Mouse (Mus musculus): ENCODE data around the gene Armh3.

Armh3 gene

DNA sequence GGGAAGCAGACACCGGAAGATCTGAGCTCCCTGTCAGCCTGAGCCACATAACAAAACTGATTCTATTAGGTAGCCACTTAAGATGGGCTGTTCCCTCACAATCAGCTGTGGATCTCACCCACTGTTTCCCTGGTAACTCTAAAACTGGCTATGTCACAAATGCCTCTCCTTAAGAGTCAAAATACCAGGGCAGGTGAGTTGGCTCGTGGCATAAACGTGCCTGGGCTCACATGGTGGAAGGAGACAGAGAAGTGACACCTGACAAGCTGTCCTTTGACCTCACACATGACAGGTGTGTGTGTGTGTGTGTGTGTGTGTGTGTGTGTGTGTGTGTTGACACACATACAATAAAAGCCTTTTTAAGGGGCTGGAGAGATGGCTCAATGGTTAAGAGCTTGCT, 210.8 kb downstream of the Armh3 start:
- DNase-seq (ENCODE audit: low spot score) = no peak

DNA sequence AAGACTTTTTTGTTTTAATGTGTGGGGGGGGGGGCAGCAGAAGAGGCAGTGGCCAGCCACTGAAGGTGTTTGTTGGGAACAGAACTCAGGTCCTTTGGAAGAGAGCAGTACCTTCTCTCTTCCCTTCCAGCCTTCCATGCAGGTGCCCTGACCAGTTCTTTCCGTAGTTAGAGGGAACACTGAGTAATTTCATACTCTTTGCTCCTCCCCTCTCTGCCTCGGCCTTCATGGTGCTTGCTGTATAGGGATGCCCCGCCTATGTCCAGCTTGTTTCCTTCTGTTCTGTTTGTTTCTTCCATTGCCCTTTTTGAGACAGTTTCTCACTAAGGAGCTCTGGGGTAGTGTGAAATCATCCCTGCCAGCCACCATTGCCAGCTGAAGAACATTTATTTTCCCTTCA, 212.8 kb downstream of the Armh3 start:
- peak; percentile 24 for DNase-seq (ENCODE audit: low spot score)

DNA sequence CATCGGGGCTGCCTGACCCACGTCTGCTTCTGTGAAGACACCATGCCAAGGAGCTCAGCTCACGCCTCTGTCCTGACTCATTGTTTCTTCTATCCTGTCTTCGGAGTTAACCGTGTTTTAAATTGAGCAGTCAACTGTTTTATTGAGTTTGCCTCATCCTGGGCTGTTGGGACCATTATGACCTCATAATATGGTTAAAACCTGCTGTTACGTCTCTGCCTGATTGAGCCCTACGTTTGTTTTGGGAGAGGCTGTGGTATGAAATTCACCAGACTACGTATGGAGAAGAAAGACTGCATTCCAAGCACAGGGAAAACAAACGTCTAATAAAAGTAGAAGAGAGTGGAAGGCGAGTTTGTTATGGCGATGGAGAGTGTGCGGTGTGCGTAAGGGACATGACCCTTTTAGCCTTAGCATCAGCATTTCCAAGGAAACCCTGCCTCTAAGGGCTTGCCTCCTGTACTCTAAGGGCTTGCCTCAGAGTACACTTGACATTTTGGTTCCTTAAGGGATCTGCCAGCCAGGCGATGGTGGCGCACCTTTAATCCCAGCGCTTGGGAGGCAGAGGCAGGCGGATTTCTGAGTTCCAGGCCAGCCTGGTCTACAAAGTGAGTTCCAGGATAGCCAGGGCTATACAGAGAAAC, 214.2 kb downstream of the Armh3 start:
- DNase-seq (ENCODE audit: low spot score) = no peak

DNA sequence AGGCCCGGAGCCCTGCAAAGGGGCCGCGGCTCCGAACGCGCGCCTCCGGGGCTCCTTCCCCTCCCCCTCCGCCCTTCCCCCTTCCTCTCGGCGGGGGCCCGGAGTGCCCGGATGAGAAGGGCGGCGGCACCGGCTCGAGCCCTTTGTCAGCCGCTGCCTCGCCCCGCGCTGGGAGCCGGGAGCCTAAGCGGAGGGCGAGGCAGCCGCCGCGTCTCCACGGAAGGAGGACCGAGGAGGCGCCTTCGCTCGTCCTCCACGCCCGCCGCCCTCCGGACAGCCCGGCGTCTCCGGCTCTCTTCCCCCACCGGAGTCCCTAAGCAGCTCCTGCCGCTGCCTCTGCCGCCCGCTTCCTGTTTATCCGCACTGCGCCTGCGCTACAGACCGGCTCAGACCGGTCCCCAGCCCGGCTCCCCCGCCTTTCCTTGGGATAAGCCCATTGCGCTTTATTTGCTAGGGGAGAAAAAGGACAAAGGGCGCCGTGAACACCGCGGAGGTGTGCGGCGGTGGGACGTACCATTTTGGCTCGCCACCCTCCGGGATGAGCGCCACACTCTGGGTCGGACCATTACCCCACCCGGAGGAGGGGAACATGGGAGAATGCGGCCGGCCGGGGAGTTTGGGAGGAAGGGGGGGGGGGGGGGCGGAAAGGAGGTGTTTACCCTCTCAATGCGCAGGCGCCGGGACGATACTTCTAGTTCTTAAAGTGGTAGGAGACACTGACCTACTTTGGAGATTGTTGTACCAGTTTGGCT, 214.9 kb downstream of the Armh3 start, which contains the start of gene Mgea5:
Gene Mgea5, minus strand, starts transcription at position 657 of the 752 bp plus-strand sequence.
- peak; percentile 98 for DNase-seq (ENCODE audit: low spot score)

DNA sequence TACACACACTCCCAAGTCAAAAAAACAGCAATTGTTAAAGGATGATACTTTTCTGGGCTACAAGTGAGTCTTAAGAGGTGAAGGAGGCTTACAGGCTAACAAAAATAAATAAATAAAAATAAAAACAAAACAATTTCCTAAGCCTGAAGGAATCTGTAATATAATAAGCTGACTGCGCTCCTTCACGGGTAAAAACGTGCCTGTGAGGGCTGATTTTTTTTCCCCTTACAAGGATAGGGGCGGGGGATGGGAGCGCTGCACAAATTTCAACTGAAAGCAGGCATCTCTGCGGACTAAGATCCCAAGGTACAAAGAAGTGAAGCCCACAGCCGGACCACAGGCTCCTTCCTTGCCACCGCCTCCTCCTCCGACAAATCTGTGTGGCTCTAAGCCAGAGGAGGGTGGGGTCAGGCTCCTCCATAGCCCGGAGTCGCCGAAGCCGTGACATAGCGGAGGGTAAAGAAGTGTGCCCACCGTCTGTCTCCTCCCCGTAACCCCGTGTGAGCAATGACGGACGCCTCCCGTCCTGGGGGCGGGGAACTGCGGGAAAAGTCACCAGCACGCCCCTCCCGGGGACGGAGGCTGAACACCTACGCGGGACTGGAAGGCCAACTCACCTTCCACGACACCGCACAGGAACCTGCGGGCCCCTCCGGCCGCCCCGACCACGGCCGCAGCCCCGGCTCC, 215.8 kb downstream of the Armh3 start:
- DNase-seq (ENCODE audit: low spot score) = peak; percentile 77

DNA sequence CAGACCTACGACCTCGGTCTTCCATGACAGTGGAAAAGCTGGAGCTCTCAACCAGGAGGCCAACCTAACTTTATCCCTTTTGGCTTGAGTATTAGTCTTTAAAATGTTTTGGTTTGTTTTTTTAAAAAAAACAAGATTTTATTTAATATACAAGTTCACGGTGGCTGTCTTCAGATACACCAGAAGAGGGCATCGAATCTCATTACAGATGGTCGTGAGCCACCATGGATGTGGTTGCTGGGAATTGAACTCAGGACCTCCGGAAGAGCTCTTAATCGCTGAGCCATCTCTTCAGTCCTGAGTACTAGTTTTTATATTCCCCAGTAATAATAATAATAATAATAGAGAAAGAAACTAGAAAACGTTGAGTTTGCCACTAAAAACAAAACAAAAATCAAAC, 216.6 kb downstream of the Armh3 start:
- DNase-seq (ENCODE audit: low spot score) = no peak

DNA sequence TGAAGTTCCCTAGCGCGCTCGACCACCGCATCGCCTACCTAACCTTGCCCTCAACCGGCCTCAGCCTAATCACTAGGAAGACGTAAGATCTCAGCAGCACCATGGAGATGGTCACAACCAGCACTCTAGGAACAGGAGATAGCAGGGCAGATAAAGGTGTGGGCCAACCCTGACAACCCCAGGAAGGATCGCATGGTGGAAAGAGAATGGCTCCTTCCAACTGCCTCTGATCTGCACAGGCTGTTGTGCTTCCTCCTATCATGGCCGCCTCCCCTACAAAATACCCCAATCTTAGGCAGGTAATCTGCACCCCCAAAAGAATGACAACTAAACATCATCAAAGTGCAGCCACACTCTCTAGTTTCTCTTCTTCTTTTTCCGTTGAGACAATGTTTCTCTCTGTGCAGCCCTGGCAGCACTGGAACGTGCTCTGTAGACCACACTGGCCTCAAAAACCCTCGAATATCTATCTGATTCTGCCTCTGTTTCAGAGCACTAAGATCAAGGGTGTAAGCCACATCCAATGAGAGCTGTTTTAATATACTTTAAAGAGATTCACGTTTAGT, 217.9 kb downstream of the Armh3 start:
- DNase-seq (ENCODE audit: low spot score) = no peak

DNA sequence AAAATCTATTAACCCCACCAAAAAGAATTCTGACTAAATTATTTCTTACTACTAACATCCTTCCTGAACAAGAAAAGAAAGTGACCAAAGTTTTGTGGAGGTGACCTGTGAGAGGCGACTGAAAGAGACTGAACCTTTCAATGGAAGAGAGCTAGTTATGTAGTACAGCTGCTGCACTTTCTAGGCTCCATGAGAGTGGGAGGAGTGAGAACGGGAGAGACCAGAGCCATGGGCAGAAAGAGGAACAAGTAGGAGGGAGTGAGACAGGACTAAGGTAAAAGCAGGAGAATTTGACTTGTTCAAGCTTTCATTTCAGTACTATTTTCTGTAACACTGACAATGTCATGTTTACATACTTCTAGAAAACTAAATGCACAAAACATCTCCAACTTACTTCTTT, 222.8 kb downstream of the Armh3 start:
- DNase-seq (ENCODE audit: low spot score) = no peak

DNA sequence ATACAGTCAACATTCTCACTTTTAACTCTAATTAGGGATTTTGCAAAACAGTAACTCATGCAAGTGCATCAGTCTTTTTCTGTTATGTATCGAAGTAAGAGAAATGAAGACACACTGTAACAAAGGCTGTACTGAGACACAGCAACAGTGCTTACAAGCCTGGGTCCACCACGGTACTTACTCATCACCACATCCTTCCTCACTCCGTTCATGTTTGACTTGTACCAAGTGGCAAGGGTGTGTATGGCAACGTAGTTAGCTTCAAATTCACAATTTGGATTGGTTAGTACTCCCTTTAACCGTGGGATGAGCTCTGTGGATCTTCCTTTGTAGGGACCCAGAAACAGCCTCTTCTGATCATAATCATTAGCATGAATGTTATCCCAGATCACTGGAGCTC, 226.8 kb downstream of the Armh3 start:
- DNase-seq (ENCODE audit: low spot score) = no peak

All from urinary bladder, postnatal 14 days (tissue).